Comparison of ENCODE assay signal across 8 mouse cellular contexts in genomic region chr4:118083217-118083951, GRCm38 (mm10). TPM values are rescaled to one million over a fixed set of nuclear protein-coding genes. Genes with fewer than 3 reads are reported as not detected.
DNase-seq lines count a peak whose midpoint lies in the region; ATAC-seq lines count a peak whose summit lies in the region.

No protein-coding gene starts in this region.

- H3K4me3 ChIP-seq in embryonic facial prominence, embryonic 14.5 days (ENCODE audit: low read depth, low read length): no peak overlapping the region
- H3K4me3 ChIP-seq in limb, embryonic 12.5 days (replicated peaks): no peak overlapping the region
- H3K4me3 ChIP-seq in midbrain, embryonic 15.5 days: no peak overlapping the region

- no peak overlapping the region for H3K9ac ChIP-seq in embryonic facial prominence, embryonic 14.5 days (ENCODE audit: low read depth, low read length)
- no peak overlapping the region for H3K9ac ChIP-seq in limb, embryonic 12.5 days (replicated peaks)
- 0 out of 2 replicates have a peak overlapping the region, but pooled peaks have one; percentile 11 for H3K9ac ChIP-seq in midbrain, embryonic 15.5 days

- no peak overlapping the region for H3K27ac ChIP-seq in embryonic facial prominence, embryonic 14.5 days (replicated peaks; ENCODE audit: low read depth, low read length)
- no peak overlapping the region for H3K27ac ChIP-seq in limb, embryonic 12.5 days
- no peak overlapping the region for H3K27ac ChIP-seq in midbrain, embryonic 15.5 days

- ATAC-seq in embryonic facial prominence, embryonic 14.5 days (ENCODE audit: low read depth): peak; percentile 89
- peak; percentile 72 for ATAC-seq in limb, embryonic 12.5 days (ENCODE audit: insufficient number of reproducible peaks, insufficient read depth, low FRiP score, low TSS enrichment, low read depth)
- peak; percentile 93 for ATAC-seq in midbrain, embryonic 15.5 days (replicated peaks)

- H3K4me1 ChIP-seq in embryonic facial prominence, embryonic 14.5 days (ENCODE audit: control insufficient read depth, insufficient read depth, low read length): no peaks in the 10 kb centered on the region; the same call in 1 of the 2 replicates
- H3K4me1 ChIP-seq in limb, embryonic 12.5 days (replicated peaks): peaks cover 11% of the 10 kb centered on the region
- H3K4me1 ChIP-seq in midbrain, embryonic 15.5 days: peaks cover 4% of the 10 kb centered on the region; the same call in 1 of the 2 replicates

- no peaks in the 10 kb centered on the region for H3K36me3 ChIP-seq in embryonic facial prominence, embryonic 14.5 days (ENCODE audit: control insufficient read depth, insufficient read depth, low read length)
- no peaks in the 10 kb centered on the region for H3K36me3 ChIP-seq in limb, embryonic 12.5 days
- no peaks in the 10 kb centered on the region for H3K36me3 ChIP-seq in midbrain, embryonic 15.5 days (replicated peaks)

- no peak overlapping the region for H3K4me2 ChIP-seq in embryonic facial prominence, embryonic 14.5 days (ENCODE audit: low read depth, low read length)
- peak overlapping the region; percentile 17; the same call in 1 of the 2 replicates for H3K4me2 ChIP-seq in limb, embryonic 12.5 days
- H3K4me2 ChIP-seq in midbrain, embryonic 15.5 days: 0 out of 2 replicates have a peak overlapping the region, but pooled peaks have one; percentile 14

- no peaks in the 10 kb centered on the region for H3K27me3 ChIP-seq in embryonic facial prominence, embryonic 14.5 days (replicated peaks; ENCODE audit: control insufficient read depth, insufficient read depth, low read length)
- H3K27me3 ChIP-seq in limb, embryonic 12.5 days: no peaks in the 10 kb centered on the region
- H3K27me3 ChIP-seq in midbrain, embryonic 15.5 days (replicated peaks): no peaks in the 10 kb centered on the region

- H3K9me3 ChIP-seq in embryonic facial prominence, embryonic 14.5 days (ENCODE audit: control insufficient read depth, low read length): no peaks in the 10 kb centered on the region
- no peaks in the 10 kb centered on the region for H3K9me3 ChIP-seq in limb, embryonic 12.5 days
- H3K9me3 ChIP-seq in midbrain, embryonic 15.5 days: no peaks in the 10 kb centered on the region

- peak; percentile 90 for DNase-seq in 416B (ENCODE audit: low read depth)
- DNase-seq in adrenal gland, postnatal 4 days (ENCODE audit: low spot score in 2 of 2): peak; percentile 89 to 92
- peak; percentile 93 for DNase-seq in embryonic facial prominence, embryonic 14.5 days (ENCODE audit: low spot score)
- DNase-seq in heart, adult 8-10 months (ENCODE audit: low spot score): peak; percentile 95
- peak; percentile 88 to 95 for DNase-seq in kidney, adult 8-10 months
- peak; percentile 67 to 88 for DNase-seq in spleen, adult 18-20 months

- WGBS in embryonic facial prominence, embryonic 14.5 days: 35% methylated on average over 14 of the region's 14 CpGs
- 38% methylated on average over 14 of the region's 14 CpGs for WGBS in limb, embryonic 12.5 days
- 38% methylated on average over 14 of the region's 14 CpGs for WGBS in midbrain, embryonic 15.5 days

RNA-seq across cellular contexts. Expression of gene St3gal3, which starts 51.3 kb away (rescaled TPM):
- 10 to 100 TPM; 21.8 to 26.4 TPM for total RNA-seq in adrenal gland, postnatal 4 days (2021)
- polyA plus RNA-seq in embryonic facial prominence, embryonic 14.5 days (2014; fragmentation: Nextera tagmentation; extraction: Ambion mirVana): 5.6 and 6.6 TPM in 2 replicates
- 10 to 100 TPM; 61.5 to 67.5 (median 67.2) TPM for total RNA-seq in heart, adult 8-10 months (2022)
- polyA plus RNA-seq in limb, embryonic 12.5 days (2016; fragmentation: Nextera tagmentation; extraction: Ambion mirVana): 8.9 and 12.1 TPM in 2 replicates
- 12.6 and 12.9 TPM in 2 replicates for polyA plus RNA-seq in midbrain, embryonic 15.5 days (2015; fragmentation: Nextera tagmentation; extraction: Ambion mirVana)
